Comparison of ENCODE assay signal across 8 mouse cellular contexts in the genomic region with DNA sequence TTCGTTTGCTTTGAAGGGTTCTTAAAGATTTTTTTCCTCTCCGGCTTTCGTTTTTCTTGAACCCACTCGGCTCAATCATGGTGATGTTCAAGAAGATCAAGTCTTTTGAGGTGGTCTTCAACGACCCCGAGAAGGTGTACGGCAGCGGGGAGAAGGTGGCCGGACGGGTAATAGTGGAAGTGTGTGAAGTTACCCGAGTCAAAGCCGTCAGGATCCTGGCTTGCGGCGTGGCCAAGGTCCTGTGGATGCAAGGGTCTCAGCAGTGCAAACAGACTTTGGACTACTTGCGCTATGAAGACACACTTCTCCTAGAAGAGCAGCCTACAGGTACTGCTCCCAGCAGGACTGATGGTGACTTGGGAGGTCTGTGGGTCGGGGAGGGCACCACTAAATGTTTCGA. TPM values are rescaled to one million over a fixed set of nuclear protein-coding genes. Genes with fewer than 3 reads are reported as not detected.
DNase-seq lines count a peak whose midpoint lies in the region; ATAC-seq and TF ChIP-seq lines count a peak whose summit lies in the region.

No protein-coding gene starts in this region.

- peak overlapping the region; percentile 93 for H3K9ac ChIP-seq in heart, embryonic 12.5 days
- H3K9ac ChIP-seq in midbrain, postnatal 0 days (replicated peaks; ENCODE audit: low read length, poor library complexity, severe bottlenecking): peak overlapping the region; percentile 75

- H3K27ac ChIP-seq in heart, embryonic 12.5 days (ENCODE audit: poor library complexity, severe bottlenecking): peak overlapping the region; percentile 97
- H3K27ac ChIP-seq in midbrain, postnatal 0 days (ENCODE audit: low read depth, low read length): peak overlapping the region; percentile 87

- WGBS in heart, embryonic 12.5 days: under 1% methylated on average over 17 of the region's 17 CpGs
- WGBS in midbrain, postnatal 0 days: under 1% methylated on average over 17 of the region's 17 CpGs

- H3K4me3 ChIP-seq in heart, embryonic 12.5 days: peak overlapping the region; percentile 78
- peak overlapping the region; percentile 73 for H3K4me3 ChIP-seq in midbrain, postnatal 0 days (ENCODE audit: low read depth, low read length)

- no peaks in the 10 kb centered on the region for H3K9me3 ChIP-seq in heart, embryonic 12.5 days (replicated peaks)
- H3K9me3 ChIP-seq in midbrain, postnatal 0 days (ENCODE audit: low read length): no peaks in the 10 kb centered on the region

- TF ChIP-seq CTCF in midbrain, postnatal 0 days (IDR thresholded peaks at IDR 0.05): no peak

- ATAC-seq in CD4-positive, CD25-positive, alpha-beta regulatory T cell, adult 4 months: no peak
- ATAC-seq in heart, embryonic 12.5 days (ENCODE audit: insufficient number of reproducible peaks, low FRiP score): no peak
- ATAC-seq in midbrain, postnatal 0 days (ENCODE audit: low FRiP score): peak; percentile 17; the same call in 1 of the 2 replicates

- H3K4me2 ChIP-seq in heart, embryonic 12.5 days: peak overlapping the region; percentile 92
- H3K4me2 ChIP-seq in midbrain, postnatal 0 days (ENCODE audit: low read depth, low read length, poor library complexity, severe bottlenecking): peak overlapping the region; percentile 83

- peaks cover 31% of the 10 kb centered on the region for H3K36me3 ChIP-seq in heart, embryonic 12.5 days
- peaks cover 17% of the 10 kb centered on the region for H3K36me3 ChIP-seq in midbrain, postnatal 0 days (ENCODE audit: insufficient read depth, low read length)

- H3K27me3 ChIP-seq in heart, embryonic 12.5 days (replicated peaks): no peaks in the 10 kb centered on the region
- no peaks in the 10 kb centered on the region for H3K27me3 ChIP-seq in midbrain, postnatal 0 days (ENCODE audit: insufficient read depth, low read length)

- H3K4me1 ChIP-seq in heart, embryonic 12.5 days (replicated peaks): peaks cover 45% of the 10 kb centered on the region
- peaks cover 14% of the 10 kb centered on the region; the same call in 1 of the 2 replicates for H3K4me1 ChIP-seq in midbrain, postnatal 0 days (ENCODE audit: insufficient read depth, low read length)

- peak; percentile 57 for DNase-seq in CD4-positive, CD25-positive, alpha-beta regulatory T cell, adult 2 months (ENCODE audit: low read depth, low spot score)
- DNase-seq in MEL-GATA-1-ER (ENCODE audit: extremely low read depth, low read depth): peak; percentile 67
- DNase-seq in kidney, postnatal 25 days: peak; percentile 58 to 63
- DNase-seq in midbrain, postnatal 0 days (ENCODE audit: low spot score): no peak
- DNase-seq in Muller cell, postnatal 12 days (ENCODE audit: inconsistent ontology term): no peak
- DNase-seq in ovary, postnatal 36 days (ENCODE audit: low spot score): no peak

RNA-seq across cellular contexts. Expression of a gene that starts 0.4 kb away (rescaled TPM):
- 100 to 1,000 TPM; 376 to 396 TPM for polyA plus RNA-seq in CD4-positive, CD25-positive, alpha-beta regulatory T cell, adult 4 months (2017; shearing (Covaris generic))
- polyA plus RNA-seq in heart, embryonic 12.5 days (2016; fragmentation: Nextera tagmentation; extraction: Ambion mirVana): 144 and 150 TPM in 2 replicates
- 145 and 222 TPM in 2 replicates for total RNA-seq in midbrain, postnatal 0 days (2014; rRNA removed)
- 108 and 116 TPM in 2 replicates for polyA plus RNA-seq in midbrain, postnatal 0 days (2015; fragmentation: Nextera tagmentation; extraction: Ambion mirVana)

RNA-seq across cellular contexts. Expression of a gene that starts 18.6 kb away (rescaled TPM):
- polyA plus RNA-seq in CD4-positive, CD25-positive, alpha-beta regulatory T cell, adult 4 months (2017; shearing (Covaris generic)): 1 to 10 TPM; 1.5 to 2.0 TPM
- polyA plus RNA-seq in heart, embryonic 12.5 days (2016; fragmentation: Nextera tagmentation; extraction: Ambion mirVana): 1.6 and 2.4 TPM in 2 replicates
- not detected in 2 replicates for total RNA-seq in midbrain, postnatal 0 days (2014; rRNA removed)
- 0.52 TPM in 1 of 2 replicates, not detected in the other for polyA plus RNA-seq in midbrain, postnatal 0 days (2015; fragmentation: Nextera tagmentation; extraction: Ambion mirVana)

RNA-seq across cellular contexts. Expression of a gene that starts 33.2 kb away (rescaled TPM):
- under 1 TPM in 1 of 2 experiments, not detected in 1; 0.22 TPM for polyA plus RNA-seq in CD4-positive, CD25-positive, alpha-beta regulatory T cell, adult 4 months (2017; shearing (Covaris generic))
- 7.9 and 9.2 TPM in 2 replicates for polyA plus RNA-seq in heart, embryonic 12.5 days (2016; fragmentation: Nextera tagmentation; extraction: Ambion mirVana)
- 2.0 and 2.1 TPM in 2 replicates for total RNA-seq in midbrain, postnatal 0 days (2014; rRNA removed)
- 2.0 and 2.7 TPM in 2 replicates for polyA plus RNA-seq in midbrain, postnatal 0 days (2015; fragmentation: Nextera tagmentation; extraction: Ambion mirVana)

RNA-seq across cellular contexts. Expression of a gene that starts 35.8 kb away (rescaled TPM):
- 10 to 100 TPM; 40.6 to 51.4 TPM for polyA plus RNA-seq in CD4-positive, CD25-positive, alpha-beta regulatory T cell, adult 4 months (2017; shearing (Covaris generic))
- polyA plus RNA-seq in heart, embryonic 12.5 days (2016; fragmentation: Nextera tagmentation; extraction: Ambion mirVana): 39.2 and 39.3 TPM in 2 replicates
- total RNA-seq in midbrain, postnatal 0 days (2014; rRNA removed): 13.2 and 16.2 TPM in 2 replicates
- polyA plus RNA-seq in midbrain, postnatal 0 days (2015; fragmentation: Nextera tagmentation; extraction: Ambion mirVana): 29.4 and 32.0 TPM in 2 replicates

RNA-seq across cellular contexts. Expression of a gene that starts 38.3 kb away (rescaled TPM):
- polyA plus RNA-seq in CD4-positive, CD25-positive, alpha-beta regulatory T cell, adult 4 months (2017; shearing (Covaris generic)): not detected
- polyA plus RNA-seq in heart, embryonic 12.5 days (2016; fragmentation: Nextera tagmentation; extraction: Ambion mirVana): 9.2 and 9.5 TPM in 2 replicates
- 21.5 and 32.7 TPM in 2 replicates for total RNA-seq in midbrain, postnatal 0 days (2014; rRNA removed)
- 16.3 and 21.0 TPM in 2 replicates for polyA plus RNA-seq in midbrain, postnatal 0 days (2015; fragmentation: Nextera tagmentation; extraction: Ambion mirVana)

Comparison
In these comparisons a context has a peak if more than half of its experiments do, and no peak if none do; other contexts are left out.
1. DNase-seq: peak in CD4-positive, CD25-positive, alpha-beta regulatory T cell, adult 2 months (single experiment), MEL-GATA-1-ER (single experiment) and kidney, postnatal 25 days (2 of 2); none in midbrain, postnatal 0 days (single experiment), Muller cell, postnatal 12 days (single experiment) and ovary, postnatal 36 days (single experiment).